Mouse (Mus musculus) Muller cell, postnatal 12 days (primary cell): Measurements from ENCODE around the gene Dctpp1.
A peak's percentile ranks its signal among the peaks of the same experiment; 100 is the strongest.

Experiments
- DNase-seq: peaks from one replicate; pipeline ENCODE4 v3.0.0-alpha.2; 2015; ENCODE audit errors: inconsistent ontology term

Gene Dctpp1

GRCm38 (mm10) chr7:127231826-127232621 lies 28.5 kb downstream of the Dctpp1 start:
- DNase-seq: peak; percentile 6

GRCm38 (mm10) chr7:127231376-127231775 lies 29.1 kb downstream of the Dctpp1 start:
- DNase-seq: no peak

GRCm38 (mm10) chr7:127228615-127229303 lies 31.8 kb downstream of the Dctpp1 start:
- peak; percentile 69 for DNase-seq

- DNase-seq: no peak
These were observed 35.1 kb downstream of the Dctpp1 start for GRCm38 (mm10) chr7:127225147-127225995.

- DNase-seq: no peak
These were observed 35.9 kb downstream of the Dctpp1 start for GRCm38 (mm10) chr7:127224616-127225015.

- no peak for DNase-seq
These were observed 36.7 kb downstream of the Dctpp1 start for GRCm38 (mm10) chr7:127223515-127224478.

- no peak for DNase-seq
These were observed 37.4 kb downstream of the Dctpp1 start for GRCm38 (mm10) chr7:127223106-127223505.

GRCm38 (mm10) chr7:127220440-127220839 lies 40.1 kb downstream of the Dctpp1 start:
- DNase-seq: no peak

- DNase-seq: no peak
These were observed 41.8 kb downstream of the Dctpp1 start for GRCm38 (mm10) chr7:127218670-127219069.

GRCm38 (mm10) chr7:127217901-127218642 lies 42.4 kb downstream of the Dctpp1 start:
- DNase-seq: no peak

- no peak for DNase-seq
These were observed 43.0 kb downstream of the Dctpp1 start for GRCm38 (mm10) chr7:127217475-127217874.

GRCm38 (mm10) chr7:127216307-127216706 lies 44.2 kb downstream of the Dctpp1 start:
- no peak for DNase-seq

GRCm38 (mm10) chr7:127214981-127215871 lies 45.3 kb downstream of the Dctpp1 start:
- DNase-seq: peak; percentile 44

GRCm38 (mm10) chr7:127214521-127214920 lies 46.0 kb downstream of the Dctpp1 start:
- no peak for DNase-seq

GRCm38 (mm10) chr7:127213930-127214329 lies 46.6 kb downstream of the Dctpp1 start:
- DNase-seq: no peak

GRCm38 (mm10) chr7:127213485-127213884 lies 47.0 kb downstream of the Dctpp1 start:
- DNase-seq: no peak

GRCm38 (mm10) chr7:127212432-127213250 lies 47.9 kb downstream of the Dctpp1 start:
- DNase-seq: no peak

GRCm38 (mm10) chr7:127211014-127211745 lies 49.3 kb downstream of the Dctpp1 start:
- no peak for DNase-seq
